Mouse (Mus musculus) heart, embryonic 11.5 days (tissue): ENCODE results near the gene Cd55b. TPM values are rescaled to one million over a fixed set of nuclear protein-coding genes. Genes with fewer than 3 reads are reported as not detected.
A peak's percentile ranks its signal among the peaks of the same experiment; 100 is the strongest.
"Not testable (repeated sequence)": the region's sequence is repeated elsewhere in the genome, so short reads cannot be mapped to it uniquely, and the experiment has no call there.

Source experiments
- ATAC-seq: fragments of 200-750 bp; cut with Nextera tagmentation; replicated peaks from 2 replicates; pipeline ENCODE4 v1.8.0; 2017; ENCODE audit warnings: moderate library complexity; ENCODE audit not compliant: insufficient number of reproducible peaks, low FRiP score, low TSS enrichment
- H3K27ac ChIP-seq: fragments of 300-500 bp; sonication (generic); 2 replicates; pipeline ENCODE4 v1.5.1; 2014; ENCODE audit warnings: mild to moderate bottlenecking, low read depth, low read length
- H3K27me3 ChIP-seq: fragments of 300-500 bp; sonication (generic); 2 replicates; pipeline ENCODE4 v1.6.1; 2014; ENCODE audit warnings: mild to moderate bottlenecking, low read length, mixed read lengths; ENCODE audit not compliant: control insufficient read depth, insufficient read depth
- H3K36me3 ChIP-seq: fragments of 300-500 bp; sonication (generic); 2 replicates; pipeline ENCODE4 v1.6.1; 2014; ENCODE audit warnings: mild to moderate bottlenecking, low read length, moderate library complexity, mixed read lengths; ENCODE audit not compliant: control insufficient read depth, insufficient read depth
- H3K4me1 ChIP-seq: fragments of 300-500 bp; sonication (generic); 2 replicates; pipeline ENCODE4 v1.6.1; 2014; ENCODE audit warnings: low read length; ENCODE audit not compliant: control insufficient read depth, insufficient read depth
- H3K4me2 ChIP-seq: fragments of 300-500 bp; sonication (generic); 2 replicates; pipeline ENCODE4 v1.6.1; 2014; ENCODE audit warnings: mild to moderate bottlenecking, moderate library complexity
- H3K4me3 ChIP-seq: fragments of 300-500 bp; sonication (generic); 2 replicates; pipeline ENCODE4 v1.5.1; 2014; ENCODE audit warnings: low read depth, low read length
- H3K9ac ChIP-seq: fragments of 300-500 bp; sonication (generic); 2 replicates; pipeline ENCODE4 v1.6.1; 2014; ENCODE audit warnings: mild to moderate bottlenecking, low read depth, low read length, moderate library complexity
- H3K9me3 ChIP-seq: fragments of 300-500 bp; sonication (generic); replicated peaks from 2 replicates; pipeline ENCODE4 v1.6.1; 2016; ENCODE audit warnings: low read length; ENCODE audit not compliant: control insufficient read depth
- WGBS: fragments of 180-500 bp; shearing (Covaris S2); extraction: QIAGEN DNeasy Blood & Tissue Kit; methylation state at CpG from one replicate; pipeline ENCODE4 v1.1.7; 2014; ENCODE audit not compliant: insufficient replicate concordance; 5-methylcytosine and 5-hydroxymethylcytosine counted together
- polyA plus RNA-seq: library from polyadenylated mRNA; unstranded; fragments of >200 nt; fragmentation: Nextera tagmentation; extraction: Ambion mirVana; gene quantifications from 2 replicates; pipeline ENCODE4 v1.2.1, GENCODE M21; 2014

Gene Cd55b
- not detected in 2 replicates for polyA plus RNA-seq

DNA sequence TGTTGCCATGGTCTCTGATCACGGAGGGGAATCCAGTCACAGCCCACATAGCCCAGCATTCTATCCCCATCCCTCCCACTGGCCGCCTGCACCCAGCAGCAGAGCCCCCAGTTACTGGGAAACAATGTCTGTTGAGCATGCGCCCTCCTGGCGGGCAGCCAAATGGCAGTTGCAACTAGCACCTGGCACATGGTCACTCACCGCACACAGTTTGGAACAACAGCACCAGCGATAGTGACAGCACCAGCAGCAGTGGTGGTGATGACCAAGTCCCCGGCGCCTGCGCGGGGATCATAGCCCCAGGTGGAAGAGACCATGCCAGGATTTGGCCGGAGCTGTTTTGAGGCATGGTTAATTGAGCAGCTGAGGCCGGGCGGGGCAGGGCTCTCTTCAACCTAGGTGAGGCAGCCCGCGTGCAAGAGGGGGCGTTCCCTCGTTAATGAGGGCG is at the start of gene Cd55b:
Gene Cd55b (minus strand): TSS at position 346 of the 448 bp plus-strand sequence.
- no peaks in the 10 kb centered on the region for H3K36me3 ChIP-seq
- ATAC-seq: peak; percentile 35; the same call in 1 of the 2 replicates
- no peak within 1 kb of the TSS for H3K27ac ChIP-seq
- no peaks in the 10 kb centered on the region for H3K9me3 ChIP-seq
- H3K4me3 ChIP-seq: no peak within 1 kb of the TSS
- H3K9ac ChIP-seq: no peak within 1 kb of the TSS
- H3K4me1 ChIP-seq: no peaks in the 10 kb centered on the region
- H3K27me3 ChIP-seq: no peaks in the 10 kb centered on the region
- peak within 1 kb of the TSS; percentile 40 for H3K4me2 ChIP-seq
- 36% methylated on average over 18 of the region's 18 CpGs for WGBS

DNA sequence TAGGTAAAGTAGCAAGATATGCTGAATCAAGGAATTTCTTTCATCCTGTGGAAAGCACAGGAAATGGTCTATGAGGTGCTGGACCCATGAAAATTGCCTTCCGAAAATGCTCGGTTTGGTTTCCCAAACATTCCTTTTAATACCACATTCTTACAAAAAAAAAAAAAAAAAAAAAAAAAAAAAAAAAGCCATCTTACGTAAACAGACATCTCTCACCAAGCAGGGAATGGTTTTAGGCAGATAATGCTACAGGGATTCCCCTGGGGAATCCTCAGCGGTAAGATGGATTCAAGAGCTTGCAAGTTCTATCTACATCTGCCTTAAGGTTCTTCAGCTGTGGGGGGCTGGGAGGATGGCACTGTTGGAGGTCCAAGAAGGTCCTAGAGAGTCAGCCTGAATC is 47.3 kb upstream of the Cd55b start:
- Histone ChIP-seq H3K27ac (no peak overlapping the region), H3K9ac (no peak overlapping the region), H3K9me3 (no peaks in the 10 kb centered on the region), H3K36me3 (no peaks in the 10 kb centered on the region), H3K27me3 (no peaks in the 10 kb centered on the region), H3K4me1 (no peaks in the 10 kb centered on the region), H3K4me3 (no peak overlapping the region), H3K4me2 (no peak overlapping the region)
- ATAC-seq: no peak
- WGBS: 71% methylated on average over 4 of the region's 4 CpGs

DNA sequence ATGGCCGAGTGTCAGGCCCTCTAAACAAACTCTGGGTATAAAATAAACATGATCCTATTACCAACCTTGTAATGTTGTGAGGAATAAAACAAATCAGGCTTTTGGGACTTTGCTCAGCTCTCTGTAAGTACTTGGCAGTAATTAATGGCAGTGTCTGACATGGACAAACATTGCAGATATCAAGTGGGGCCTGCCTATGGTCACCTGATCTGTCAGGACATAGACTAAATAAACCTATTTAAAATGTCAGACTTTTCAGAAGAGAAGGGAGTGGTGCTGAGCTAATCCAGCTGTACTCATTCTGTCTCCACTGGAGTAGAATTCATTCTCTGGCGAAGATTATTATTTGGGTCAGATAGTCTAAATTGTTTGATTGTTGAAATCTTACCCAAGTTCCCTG is 44.6 kb upstream of the Cd55b start:
- WGBS: 84% methylated on average over 2 of the region's 2 CpGs
- no peak overlapping the region for H3K9ac ChIP-seq
- H3K36me3 ChIP-seq: no peaks in the 10 kb centered on the region
- no peak overlapping the region for H3K4me3 ChIP-seq
- H3K9me3 ChIP-seq: no peaks in the 10 kb centered on the region
- no peaks in the 10 kb centered on the region for H3K27me3 ChIP-seq
- peaks cover 4% of the 10 kb centered on the region; the same call in 1 of the 2 replicates for H3K4me1 ChIP-seq
- ATAC-seq: no peak
- no peak overlapping the region for H3K27ac ChIP-seq
- no peak overlapping the region for H3K4me2 ChIP-seq

DNA sequence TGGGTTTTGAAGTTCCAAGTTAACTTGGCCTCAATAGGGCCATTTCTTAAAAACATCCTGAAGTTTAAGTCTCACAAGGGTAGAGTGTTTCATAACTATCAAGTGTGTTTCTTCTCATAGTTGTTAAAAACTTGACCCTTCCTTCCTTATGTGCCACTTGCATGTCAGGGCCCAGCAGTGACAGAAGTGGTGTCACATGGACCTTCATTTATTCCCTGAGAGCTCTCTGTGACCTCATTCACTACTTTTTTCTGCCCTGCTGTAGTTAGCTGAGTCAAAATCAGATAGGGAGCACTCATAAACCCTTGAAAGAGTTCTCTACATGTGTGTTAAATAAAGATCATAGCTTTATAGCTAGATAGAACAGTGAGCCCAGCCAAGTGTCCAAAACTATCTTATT is 41.4 kb upstream of the Cd55b start:
- no peak overlapping the region for H3K9ac ChIP-seq
- H3K27ac ChIP-seq: no peak overlapping the region
- no peaks in the 10 kb centered on the region for H3K36me3 ChIP-seq
- H3K9me3 ChIP-seq: no peaks in the 10 kb centered on the region
- ATAC-seq: no peak
- no peak overlapping the region for H3K4me3 ChIP-seq
- peaks cover 4% of the 10 kb centered on the region; the same call in 1 of the 2 replicates for H3K4me1 ChIP-seq
- no peak overlapping the region for H3K4me2 ChIP-seq
- no peaks in the 10 kb centered on the region for H3K27me3 ChIP-seq

DNA sequence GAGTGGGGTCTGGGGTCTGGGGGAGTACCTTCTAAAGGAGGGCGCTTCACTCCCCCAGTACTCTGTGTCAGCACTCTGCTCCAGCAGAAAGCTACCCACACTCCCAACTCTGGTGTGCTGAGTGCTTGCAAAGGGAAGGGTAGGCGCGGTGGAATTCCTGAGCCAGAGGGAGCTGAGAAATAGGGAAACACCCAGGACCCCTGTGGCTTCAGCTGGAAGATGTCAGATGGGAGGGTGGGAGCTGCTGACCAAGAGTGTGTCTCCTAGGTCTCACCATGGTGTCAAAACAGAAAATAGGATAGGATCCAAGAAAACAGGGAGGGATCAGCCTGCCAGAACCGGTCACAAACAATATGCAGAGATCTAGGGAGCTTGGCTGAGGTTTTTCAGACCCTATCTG is 40.1 kb upstream of the Cd55b start:
- H3K9ac ChIP-seq: peak overlapping the region; percentile 73
- WGBS: 4% methylated on average over 4 of the region's 4 CpGs

DNA sequence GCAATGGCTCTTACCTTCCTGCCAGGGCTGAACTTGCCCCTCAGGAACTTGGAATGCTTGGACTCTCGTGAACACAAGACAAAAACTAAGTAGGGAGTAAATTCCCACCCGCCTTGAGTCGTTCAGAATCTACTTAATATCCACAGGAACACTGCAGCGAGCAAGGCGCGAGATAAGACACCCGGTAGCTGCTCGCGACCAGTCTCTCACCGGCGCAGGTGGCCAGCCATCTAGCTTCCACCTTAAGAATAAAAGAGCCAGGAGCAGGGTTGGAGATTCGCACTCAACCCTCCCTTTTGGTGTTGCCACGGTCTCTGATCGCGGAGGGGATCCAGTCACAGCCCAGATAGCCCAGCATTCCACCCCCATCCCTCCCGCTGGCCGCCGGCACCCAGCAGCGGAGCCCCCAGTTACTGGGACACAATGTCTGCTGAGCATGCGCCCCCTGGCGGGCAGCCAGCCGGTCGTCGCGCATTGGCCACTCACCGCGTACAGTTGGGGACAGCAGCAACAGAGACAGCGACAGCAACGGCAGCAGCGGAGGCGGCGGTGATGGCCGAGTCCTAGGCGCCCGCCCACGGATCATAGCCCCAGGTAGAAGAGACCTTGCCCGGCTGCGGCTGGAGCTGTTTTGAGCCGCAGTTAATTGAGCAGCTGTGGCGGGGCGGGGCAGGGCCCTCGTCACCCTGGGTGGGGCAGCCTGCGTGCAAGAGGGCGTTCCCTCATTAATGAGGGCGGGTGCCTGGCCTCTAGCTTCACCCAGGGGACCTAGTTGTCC is 39.5 kb upstream of the Cd55b start, which contains the start of gene Cd55:
Gene Cd55 (minus strand): TSS at position 661 of the 778 bp plus-strand sequence.
- peak within 1 kb of the TSS; percentile 88 for H3K4me2 ChIP-seq
- peak within 1 kb of the TSS; percentile 69 for H3K4me3 ChIP-seq
- peak; percentile 93 for ATAC-seq
- H3K4me1 ChIP-seq: peaks cover 4% of the 10 kb centered on the region; the same call in 1 of the 2 replicates
- no peaks in the 10 kb centered on the region for H3K9me3 ChIP-seq
- H3K36me3 ChIP-seq: no peaks in the 10 kb centered on the region
- H3K27ac ChIP-seq: peak within 1 kb of the TSS; percentile 22; the same call in 1 of the 2 replicates
- H3K9ac ChIP-seq: peak within 1 kb of the TSS; percentile 73
- WGBS: 0% methylated on average over 45 of the region's 45 CpGs
- no peaks in the 10 kb centered on the region for H3K27me3 ChIP-seq

More for the DNA sequence above, 40.1 kb upstream of the Cd55b start:
- Histone ChIP-seq H3K27me3 (no peaks in the 10 kb centered on the region), H3K36me3 (no peaks in the 10 kb centered on the region), H3K4me2 (peak overlapping the region; percentile 88), H3K4me3 (peak overlapping the region; percentile 69), H3K4me1 (peaks cover 4% of the 10 kb centered on the region; the same call in 1 of the 2 replicates), H3K9me3 (no peaks in the 10 kb centered on the region), H3K27ac (no peak overlapping the region)
- no peak for ATAC-seq

DNA sequence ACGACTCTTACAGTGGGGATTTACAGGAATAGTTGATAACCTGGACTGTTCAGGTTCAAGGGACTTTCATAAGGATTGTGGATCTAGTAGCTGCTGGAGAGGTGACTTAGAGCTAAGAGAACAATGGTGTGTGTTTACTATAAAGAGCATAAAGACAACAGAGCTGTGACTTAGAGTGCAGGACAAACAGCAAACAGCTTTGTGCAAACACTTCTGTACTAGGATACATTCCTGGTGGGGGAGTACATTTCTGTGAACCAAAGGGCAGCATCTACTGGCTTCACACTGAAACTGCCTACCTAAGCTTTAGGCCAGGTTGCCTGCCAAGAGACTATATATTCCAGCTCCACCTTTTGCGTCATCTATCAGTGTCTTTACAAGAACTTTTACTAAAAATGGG is 32.3 kb upstream of the Cd55b start:
- ATAC-seq: no peak

DNA sequence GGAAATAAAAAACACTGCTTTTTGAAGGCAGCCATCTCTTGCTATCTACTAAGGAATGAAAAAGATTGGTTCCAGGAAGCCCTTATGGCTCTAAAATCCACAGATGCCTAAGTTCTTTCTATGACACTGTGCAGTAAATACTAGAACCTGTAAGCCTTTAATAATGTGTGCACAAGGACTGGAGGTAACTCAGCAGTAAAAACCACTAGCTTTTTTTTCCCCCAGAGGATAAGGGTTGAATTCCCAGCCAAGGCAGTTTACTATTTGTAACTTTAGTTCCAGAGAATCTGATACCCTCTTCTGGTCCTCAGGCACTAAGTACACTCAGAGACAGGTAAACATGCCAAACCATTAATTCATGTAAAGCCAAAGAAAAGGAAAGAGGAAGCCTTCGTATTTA is 20.1 kb upstream of the Cd55b start:
- 81% methylated on average over 1 of the region's 1 CpGs for WGBS
- not testable (repeated sequence) for H3K9me3 ChIP-seq

More for the DNA sequence above, 32.3 kb upstream of the Cd55b start:
- WGBS: 84% methylated on average over 2 of the region's 2 CpGs
- Histone ChIP-seq H3K4me1 (no peaks in the 10 kb centered on the region), H3K27ac (no peak overlapping the region), H3K4me3 (no peak overlapping the region), H3K9me3 (no peaks in the 10 kb centered on the region), H3K4me2 (no peak overlapping the region), H3K9ac (no peak overlapping the region), H3K27me3 (no peaks in the 10 kb centered on the region), H3K36me3 (no peaks in the 10 kb centered on the region)

More for the DNA sequence above, 20.1 kb upstream of the Cd55b start:
- not testable (repeated sequence) for H3K4me1 ChIP-seq, H3K36me3 ChIP-seq, H3K27ac ChIP-seq, H3K4me3 ChIP-seq, ATAC-seq, H3K9ac ChIP-seq, H3K4me2 ChIP-seq, H3K27me3 ChIP-seq
